Mouse (Mus musculus) liver, adult 2 months (tissue): ENCODE data around the gene Pskh1.

Experiments used
- CTCF ChIP-seq: fragments of 200-500 bp; IDR thresholded peaks from 2 replicates; pipeline ENCODE4 v1.5.1; 2011; ENCODE audit warnings: low read depth, low read length, control low read depth
- POLR2A ChIP-seq: fragments of 200-500 bp; IDR thresholded peaks from 2 replicates; pipeline ENCODE4 v1.6.1; 2011; ENCODE audit warnings: low read length, control low read depth; ENCODE audit not compliant: insufficient read depth; ENCODE audit errors: extremely low read depth

- no peak for TF ChIP-seq CTCF
- no peak for TF ChIP-seq POLR2A
Measured at GRCm38 (mm10) chr8:105853178-105853577, 47.1 kb upstream of the Pskh1 start, which contains the start of gene Cenpt.
